Mouse (Mus musculus): ENCODE data around the gene Gstp2. TPM values are rescaled to one million over a fixed set of nuclear protein-coding genes. Genes with fewer than 3 reads are reported as not detected.

Gstp2 gene
- 14.8 and 26.0 TPM in 2 replicates for polyA plus RNA-seq (2012; ENCODE audit: insufficient read depth, insufficient read length, missing spikeins)

DNA sequence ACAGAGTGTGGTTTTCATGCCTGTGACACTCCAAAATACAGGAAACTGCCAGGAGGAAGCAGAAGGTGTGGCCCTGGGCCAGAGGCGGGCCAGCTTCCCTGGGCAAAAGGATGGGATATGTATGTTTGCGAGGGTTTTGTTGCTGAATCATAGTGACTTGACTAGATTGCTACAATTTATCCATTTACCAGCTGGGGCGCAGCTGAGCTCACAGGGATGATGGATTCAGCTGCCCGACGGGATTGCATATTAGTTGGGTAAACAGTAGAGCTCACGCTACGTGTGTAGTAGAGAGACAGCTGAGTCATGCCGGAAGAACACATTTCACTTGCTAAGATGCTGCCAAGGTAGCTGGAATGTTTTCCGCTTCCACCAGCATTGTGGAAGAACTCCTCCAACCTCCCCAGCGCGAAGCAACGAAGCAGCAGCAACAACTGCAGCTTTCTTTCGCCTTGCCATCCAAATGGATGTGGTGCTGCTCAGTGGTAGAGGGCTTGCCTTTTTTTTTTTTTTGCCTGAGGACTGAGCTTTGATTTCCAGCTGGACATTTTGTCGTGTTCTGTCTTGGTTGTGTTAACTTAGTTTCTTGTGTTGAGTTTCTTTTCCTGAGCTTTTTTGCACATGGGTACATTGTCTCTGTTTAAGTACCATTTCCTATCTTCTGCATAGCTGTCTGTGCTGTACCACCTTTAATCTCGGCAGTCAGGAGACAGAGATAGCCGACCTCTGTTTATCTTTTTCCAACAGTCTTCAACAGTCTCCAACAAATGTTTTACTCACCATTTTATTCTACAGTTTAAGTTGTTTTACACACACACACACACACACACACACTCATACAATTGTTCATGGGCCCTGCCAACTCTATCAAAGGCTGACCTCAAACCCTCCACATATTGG lies at the start of gene Gstp2:
Gene Gstp2 (minus strand): TSS at position 58 of the 900 bp plus-strand sequence.
- H3K4me3 ChIP-seq (ENCODE audit: insufficient read depth, low read depth, low read length): peak within 1 kb of the TSS; percentile 16; the same call in 1 of the 2 replicates
- peak within 1 kb of the TSS; percentile 52 for H3K27ac ChIP-seq (replicated peaks; ENCODE audit: low read depth, low read length)
- H3K4me1 ChIP-seq (ENCODE audit: control insufficient read depth, insufficient read depth, insufficient read length, low read length): 0 out of 2 replicates have a peak, but pooled peaks cover 3% of the 10 kb centered on the region

DNA sequence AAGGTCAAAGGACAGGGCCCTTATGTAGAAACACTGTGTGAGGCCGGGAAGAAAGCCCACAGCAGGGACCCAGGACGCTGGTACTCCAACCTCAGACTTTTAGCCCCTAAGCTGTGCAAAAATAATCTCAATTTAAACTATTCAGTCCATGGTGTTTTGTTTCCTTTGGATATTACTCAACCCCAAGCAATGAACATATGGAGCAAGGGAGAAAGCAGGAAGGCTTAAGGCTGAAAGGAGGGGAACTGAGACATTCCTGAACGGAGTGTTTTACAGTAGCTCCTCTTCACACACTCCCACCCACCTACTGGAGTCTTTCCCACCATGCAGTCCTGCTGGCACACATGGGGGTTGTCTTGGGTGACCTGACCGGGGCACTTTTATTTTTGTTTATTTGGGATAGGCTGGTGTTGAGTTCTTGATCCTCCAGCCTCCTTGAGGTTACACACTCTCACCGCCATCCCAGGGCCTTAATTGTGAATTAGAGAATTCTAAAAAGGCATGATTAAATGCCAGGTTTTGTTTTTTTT lies 49.0 kb upstream of the Gstp2 start:
- H3K4me3 ChIP-seq (ENCODE audit: insufficient read depth, low read depth, low read length): no peak overlapping the region
- peaks cover 2% of the 10 kb centered on the region for H3K4me1 ChIP-seq (ENCODE audit: control insufficient read depth, insufficient read depth, insufficient read length, low read length)
- no peak overlapping the region for H3K27ac ChIP-seq (replicated peaks; ENCODE audit: low read depth, low read length)

DNA sequence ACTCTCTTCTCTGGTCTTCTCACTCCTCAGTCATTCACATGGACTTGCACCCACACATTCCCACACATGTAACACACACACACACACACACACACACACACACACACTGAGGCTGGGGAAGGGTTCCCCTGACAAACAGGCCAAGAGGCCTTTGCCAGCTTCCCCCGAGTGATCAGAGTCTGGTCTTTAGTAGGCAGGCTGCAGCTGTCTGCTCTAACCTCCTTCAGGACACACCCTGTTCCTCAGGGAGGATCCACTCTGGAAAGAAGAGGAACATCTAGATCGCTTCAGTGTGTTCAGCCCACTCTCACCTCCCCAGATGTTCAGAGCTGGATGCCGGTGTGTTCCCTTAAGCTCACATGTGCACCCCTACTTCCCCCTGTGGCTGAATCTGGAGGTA lies 48.5 kb upstream of the Gstp2 start:
- Histone ChIP-seq H3K27ac (replicated peaks; ENCODE audit: low read depth, low read length) (no peak overlapping the region), H3K4me1 (ENCODE audit: control insufficient read depth, insufficient read depth, insufficient read length, low read length) (peaks cover 2% of the 10 kb centered on the region), H3K4me3 (ENCODE audit: insufficient read depth, low read depth, low read length) (no peak overlapping the region)

DNA sequence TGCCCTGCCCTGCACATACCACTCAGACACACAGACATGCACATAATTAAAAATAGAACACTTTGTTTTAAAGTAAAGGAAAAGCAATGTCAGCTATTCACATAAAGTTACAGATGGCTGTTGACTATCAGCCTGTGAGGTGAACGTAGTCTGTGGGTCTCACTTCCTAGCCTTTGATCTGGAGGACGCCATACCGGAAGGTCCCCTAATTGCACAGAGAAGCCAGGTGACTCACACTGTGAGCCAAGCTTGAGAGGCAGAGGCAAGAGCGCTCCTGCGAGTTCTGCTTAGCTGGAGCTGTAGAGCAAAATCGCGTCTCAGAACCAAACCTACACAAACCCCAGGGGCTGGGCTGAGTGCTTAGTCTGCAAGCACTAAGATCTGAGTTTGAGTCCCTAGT lies 47.9 kb upstream of the Gstp2 start:
- Histone ChIP-seq H3K4me3 (ENCODE audit: insufficient read depth, low read depth, low read length) (no peak overlapping the region), H3K27ac (replicated peaks; ENCODE audit: low read depth, low read length) (no peak overlapping the region), H3K4me1 (ENCODE audit: control insufficient read depth, insufficient read depth, insufficient read length, low read length) (peaks cover 2% of the 10 kb centered on the region)

DNA sequence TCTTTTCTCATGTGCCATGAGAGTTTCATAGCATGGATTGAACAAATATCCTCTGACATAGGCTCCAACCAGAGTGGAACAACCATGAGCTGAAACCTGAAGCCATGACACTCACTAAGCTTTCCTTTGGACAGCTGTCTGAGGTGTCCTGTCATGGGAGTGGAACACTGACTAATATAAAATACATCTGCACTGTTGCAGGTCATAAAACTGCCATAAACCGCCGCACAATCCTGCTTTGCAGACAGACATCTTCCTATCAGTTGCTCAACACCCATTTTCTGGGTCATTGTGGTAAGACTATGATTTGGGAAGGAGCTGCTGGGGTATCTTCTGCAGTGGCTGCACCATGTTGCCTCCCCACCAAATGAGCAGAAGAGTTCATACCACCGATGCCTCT lies 46.9 kb upstream of the Gstp2 start:
- H3K27ac ChIP-seq (replicated peaks; ENCODE audit: low read depth, low read length): no peak overlapping the region
- H3K4me1 ChIP-seq (ENCODE audit: control insufficient read depth, insufficient read depth, insufficient read length, low read length): peaks cover 2% of the 10 kb centered on the region
- H3K4me3 ChIP-seq (ENCODE audit: insufficient read depth, low read depth, low read length): no peak overlapping the region

DNA sequence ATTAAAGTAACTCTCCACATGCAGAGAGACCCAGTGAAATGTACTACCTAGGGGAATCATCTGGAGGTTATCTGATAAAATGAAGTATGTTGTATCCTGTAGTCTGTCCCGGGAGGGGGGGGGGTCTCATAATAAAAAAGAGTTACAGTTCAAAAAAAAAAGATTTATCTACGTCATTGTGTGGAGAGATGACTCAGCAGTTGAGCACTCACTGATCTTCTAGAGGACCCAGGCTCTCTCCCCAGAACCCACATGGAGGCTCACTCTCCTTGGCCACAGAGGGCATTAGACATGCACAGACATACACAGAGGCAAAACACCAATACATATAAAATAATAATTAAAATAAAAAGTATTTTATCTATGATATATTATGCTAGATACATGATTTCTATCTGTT lies 45.6 kb upstream of the Gstp2 start:
- no peak overlapping the region for H3K4me3 ChIP-seq (ENCODE audit: insufficient read depth, low read depth, low read length)
- H3K4me1 ChIP-seq (ENCODE audit: control insufficient read depth, insufficient read depth, insufficient read length, low read length): peaks cover 1% of the 10 kb centered on the region; the same call in 1 of the 2 replicates
- no peak overlapping the region for H3K27ac ChIP-seq (replicated peaks; ENCODE audit: low read depth, low read length)

DNA sequence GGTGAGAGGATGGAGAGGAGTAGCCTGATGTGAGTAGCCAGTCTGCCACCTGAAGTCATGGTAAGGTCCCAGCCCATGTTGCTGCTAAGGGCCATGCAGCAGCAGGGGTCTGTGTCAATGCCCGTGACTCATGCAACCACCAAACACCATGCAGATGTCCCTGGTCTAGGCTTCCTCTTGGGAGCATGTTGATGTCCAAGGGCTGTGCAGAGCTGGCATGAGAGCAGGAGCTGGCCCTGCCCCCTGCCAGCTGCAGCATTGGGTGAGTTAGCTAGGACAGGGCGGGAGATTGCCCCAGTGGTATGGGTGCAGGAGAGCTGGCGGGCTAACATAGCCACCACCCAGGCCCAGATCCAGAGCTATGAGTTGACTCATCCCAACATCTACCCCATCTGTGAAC lies 44.6 kb upstream of the Gstp2 start:
- H3K4me1 ChIP-seq (ENCODE audit: control insufficient read depth, insufficient read depth, insufficient read length, low read length): no peaks in the 10 kb centered on the region
- no peak overlapping the region for H3K27ac ChIP-seq (replicated peaks; ENCODE audit: low read depth, low read length)
- no peak overlapping the region for H3K4me3 ChIP-seq (ENCODE audit: insufficient read depth, low read depth, low read length)

DNA sequence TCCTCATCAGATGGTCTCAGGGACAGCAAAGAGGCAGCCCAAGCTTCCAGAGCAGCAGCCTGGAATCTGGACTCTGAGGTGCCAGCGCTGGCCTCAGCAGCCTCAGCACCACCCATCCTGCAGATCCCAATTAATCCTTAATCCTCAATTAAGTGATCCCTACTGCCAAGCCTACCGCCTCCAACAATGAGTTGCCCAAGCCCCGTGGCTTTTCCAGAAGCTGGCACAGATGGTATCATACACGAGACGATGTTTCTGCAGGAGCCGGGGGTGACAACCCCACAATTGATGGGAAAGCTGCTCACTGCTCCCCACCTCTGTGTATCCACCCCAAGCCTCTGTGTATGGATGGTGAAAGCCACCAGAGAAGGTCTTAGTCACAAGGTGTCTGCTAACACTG lies 43.3 kb upstream of the Gstp2 start:
- H3K27ac ChIP-seq (replicated peaks; ENCODE audit: low read depth, low read length): no peak overlapping the region
- no peak overlapping the region for H3K4me3 ChIP-seq (ENCODE audit: insufficient read depth, low read depth, low read length)
- H3K4me1 ChIP-seq (ENCODE audit: control insufficient read depth, insufficient read depth, insufficient read length, low read length): no peaks in the 10 kb centered on the region

DNA sequence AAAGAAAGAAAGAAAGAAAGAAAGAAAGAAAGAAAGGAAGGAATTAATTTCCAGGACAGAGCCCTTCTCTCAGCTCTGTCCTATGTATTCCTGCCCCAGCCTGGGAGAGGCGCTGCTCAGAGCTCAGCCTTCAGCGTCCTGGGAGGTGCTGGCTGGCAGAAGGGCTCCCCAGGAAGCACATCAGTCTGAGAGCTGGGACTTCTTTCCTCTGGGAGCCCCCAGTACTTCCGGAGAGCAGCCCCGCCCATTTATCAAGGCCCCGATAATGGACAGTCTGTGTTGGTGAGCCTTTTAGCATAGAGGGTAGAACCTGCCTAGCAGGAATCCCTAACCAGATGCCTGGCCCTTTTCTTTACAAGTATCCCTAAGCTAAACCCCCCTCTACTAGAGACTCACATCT lies 42.3 kb upstream of the Gstp2 start:
- Histone ChIP-seq H3K27ac (replicated peaks; ENCODE audit: low read depth, low read length) (no peak overlapping the region), H3K4me3 (ENCODE audit: insufficient read depth, low read depth, low read length) (no peak overlapping the region), H3K4me1 (ENCODE audit: control insufficient read depth, insufficient read depth, insufficient read length, low read length) (no peaks in the 10 kb centered on the region)

DNA sequence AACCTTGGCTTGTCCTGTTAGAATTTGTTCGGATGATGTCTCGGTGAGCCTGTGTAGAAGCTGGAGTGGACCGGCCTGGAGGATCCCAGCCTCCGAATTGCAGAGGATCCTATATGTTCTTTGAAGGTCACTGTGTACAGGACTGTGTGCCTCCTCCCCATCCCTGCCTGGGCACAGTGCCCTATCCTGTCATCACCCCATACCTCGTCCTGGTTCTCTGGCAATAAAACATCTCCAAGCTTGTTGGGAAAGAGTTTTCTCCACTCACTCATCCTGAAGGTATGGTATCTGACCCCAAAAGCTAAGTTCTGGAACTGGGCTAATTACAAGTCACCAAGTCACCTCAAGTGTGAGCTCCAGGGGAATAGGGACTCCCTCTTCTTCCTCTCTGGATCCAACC lies 41.3 kb upstream of the Gstp2 start:
- no peak overlapping the region for H3K27ac ChIP-seq (replicated peaks; ENCODE audit: low read depth, low read length)
- H3K4me1 ChIP-seq (ENCODE audit: control insufficient read depth, insufficient read depth, insufficient read length, low read length): no peaks in the 10 kb centered on the region
- H3K4me3 ChIP-seq (ENCODE audit: insufficient read depth, low read depth, low read length): no peak overlapping the region

DNA sequence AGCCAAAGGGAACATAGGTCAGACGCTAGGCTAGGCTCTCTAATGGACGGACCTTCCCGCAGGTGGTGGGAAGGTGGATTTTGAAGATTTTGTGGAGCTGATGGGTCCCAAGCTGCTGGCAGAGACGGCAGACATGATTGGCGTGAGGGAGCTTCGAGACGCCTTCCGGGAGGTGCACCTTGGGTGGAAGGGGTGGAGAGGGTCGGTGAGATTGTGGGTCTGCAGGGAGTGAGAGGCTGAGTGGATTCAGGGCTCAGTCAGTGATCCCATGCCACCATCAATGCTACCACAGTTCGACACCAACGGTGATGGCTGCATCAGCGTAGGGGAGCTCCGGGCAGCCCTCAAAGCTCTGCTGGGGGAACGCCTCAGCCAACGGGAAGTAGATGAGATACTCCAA lies 40.3 kb upstream of the Gstp2 start:
- H3K4me1 ChIP-seq (ENCODE audit: control insufficient read depth, insufficient read depth, insufficient read length, low read length): no peaks in the 10 kb centered on the region
- no peak overlapping the region for H3K4me3 ChIP-seq (ENCODE audit: insufficient read depth, low read depth, low read length)
- no peak overlapping the region for H3K27ac ChIP-seq (replicated peaks; ENCODE audit: low read depth, low read length)

DNA sequence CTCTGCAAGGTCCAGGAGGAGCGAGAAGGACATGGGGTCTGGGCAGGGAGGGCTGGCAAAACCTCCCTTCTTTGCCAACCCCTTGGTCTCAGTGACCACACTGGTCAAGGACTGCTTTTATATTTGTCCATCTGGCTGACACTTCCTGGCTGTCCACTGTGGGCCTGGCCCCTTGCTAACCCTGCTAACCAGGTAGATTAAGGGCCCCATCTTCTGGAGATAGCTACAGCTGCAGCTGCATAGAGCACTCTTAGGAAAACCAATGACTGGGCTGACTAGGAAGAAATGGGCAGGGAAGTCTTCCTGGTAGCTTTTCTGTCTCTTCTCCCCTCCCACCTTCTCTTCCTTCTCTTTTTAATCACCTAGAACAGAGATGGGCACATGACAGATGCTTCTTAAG lies 39.2 kb upstream of the Gstp2 start:
- H3K27ac ChIP-seq (replicated peaks; ENCODE audit: low read depth, low read length): no peak overlapping the region
- H3K4me3 ChIP-seq (ENCODE audit: insufficient read depth, low read depth, low read length): no peak overlapping the region
- H3K4me1 ChIP-seq (ENCODE audit: control insufficient read depth, insufficient read depth, insufficient read length, low read length): no peaks in the 10 kb centered on the region

DNA sequence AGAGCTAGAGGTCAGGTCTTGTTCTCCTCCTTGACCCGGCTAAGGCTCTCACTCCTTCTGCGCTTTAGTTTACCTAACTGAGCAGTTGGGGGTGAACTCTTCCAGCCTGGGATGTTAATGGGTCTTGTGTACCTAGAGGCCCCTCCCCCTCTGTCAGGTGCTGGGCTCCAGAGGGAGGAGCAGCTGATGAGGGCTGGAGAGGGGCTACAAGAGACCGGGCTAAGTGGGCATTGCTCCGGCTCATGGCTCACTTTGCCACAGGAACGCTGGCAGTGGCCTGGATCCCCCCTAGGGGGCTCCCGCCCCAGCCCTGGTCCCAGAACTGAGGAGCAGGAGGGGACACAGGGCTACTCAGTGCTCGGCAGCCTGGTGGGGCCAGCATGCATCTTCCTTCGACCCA lies 38.0 kb upstream of the Gstp2 start:
- no peak overlapping the region for H3K4me3 ChIP-seq (ENCODE audit: insufficient read depth, low read depth, low read length)
- no peaks in the 10 kb centered on the region for H3K4me1 ChIP-seq (ENCODE audit: control insufficient read depth, insufficient read depth, insufficient read length, low read length)
- no peak overlapping the region for H3K27ac ChIP-seq (replicated peaks; ENCODE audit: low read depth, low read length)

DNA sequence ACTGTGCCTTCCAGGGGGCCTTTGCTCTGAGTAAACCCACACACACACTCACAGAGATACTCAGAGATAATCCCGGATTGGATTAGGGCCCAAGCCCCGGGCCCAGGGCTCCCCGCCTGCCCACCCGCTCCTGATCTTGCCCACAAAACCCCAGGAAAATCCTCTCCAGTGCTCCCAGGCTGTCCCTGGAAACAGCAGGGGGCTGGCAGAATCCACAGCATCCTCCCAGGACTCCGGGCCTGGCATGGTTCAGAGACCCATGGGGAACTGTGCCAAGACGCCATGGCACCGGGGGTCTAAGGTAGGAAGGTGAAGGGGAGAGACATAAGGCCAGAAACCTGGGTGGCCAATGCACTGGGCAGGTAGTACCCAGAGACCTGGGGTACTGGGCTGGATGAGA lies 37.5 kb upstream of the Gstp2 start:
- no peak overlapping the region for H3K4me3 ChIP-seq (ENCODE audit: insufficient read depth, low read depth, low read length)
- H3K27ac ChIP-seq (replicated peaks; ENCODE audit: low read depth, low read length): no peak overlapping the region

DNA sequence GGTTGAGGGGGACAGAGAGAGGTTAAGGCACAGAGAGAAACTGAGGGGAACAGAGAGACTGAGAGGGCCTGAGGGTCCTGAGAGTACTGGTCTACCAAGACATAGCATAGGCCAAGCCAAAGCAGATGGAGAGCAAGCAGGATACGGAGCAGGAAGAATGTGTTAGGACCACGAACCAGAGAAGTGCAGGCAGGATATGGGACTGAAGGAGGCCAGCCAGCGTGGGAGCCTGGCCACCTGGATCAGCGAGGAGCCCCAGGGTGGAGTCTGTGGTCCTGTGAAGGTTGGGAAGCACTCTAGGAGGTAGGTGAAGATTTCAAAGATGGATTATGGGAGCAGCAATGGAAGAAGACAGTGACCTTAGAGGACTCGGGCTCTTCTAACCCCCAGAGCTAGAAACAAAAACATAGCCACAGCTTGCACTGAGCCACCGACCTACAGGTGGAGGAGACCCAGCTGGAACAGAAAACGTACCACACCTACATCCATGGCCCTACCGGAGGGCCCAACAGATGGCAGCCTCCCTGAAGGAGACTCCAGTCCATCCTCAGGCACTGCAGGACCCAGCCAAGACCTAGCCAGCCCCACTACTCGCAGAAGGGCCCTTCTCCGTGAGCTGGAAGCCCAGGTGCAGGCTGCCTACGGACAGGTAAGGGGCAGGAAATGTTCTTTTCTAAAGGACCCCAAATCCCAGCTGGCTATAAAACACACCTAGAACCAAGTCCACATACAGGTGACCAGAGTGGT lies 36.6 kb upstream of the Gstp2 start:
- H3K27ac ChIP-seq (replicated peaks; ENCODE audit: low read depth, low read length): no peak overlapping the region
- no peak overlapping the region for H3K4me3 ChIP-seq (ENCODE audit: insufficient read depth, low read depth, low read length)
- no peaks in the 10 kb centered on the region for H3K4me1 ChIP-seq (ENCODE audit: control insufficient read depth, insufficient read depth, insufficient read length, low read length)

More for the DNA sequence above, 37.5 kb upstream of the Gstp2 start:
- no peaks in the 10 kb centered on the region for H3K4me1 ChIP-seq (ENCODE audit: control insufficient read depth, insufficient read depth, insufficient read length, low read length)
